Mouse (Mus musculus): Measurements from ENCODE around the gene Flywch1.

Gene Flywch1

GRCm38 (mm10) chr17:23744076-23744475 is 27.3 kb downstream of the Flywch1 start:
- no peak for DNase-seq (ENCODE audit: low read depth)

- DNase-seq (ENCODE audit: low read depth), result no peak
Observed at GRCm38 (mm10) chr17:23742941-23743340, 28.5 kb downstream of the Flywch1 start.

GRCm38 (mm10) chr17:23742210-23742793 is 29.1 kb downstream of the Flywch1 start:
- DNase-seq (ENCODE audit: low read depth), result no peak

- DNase-seq (ENCODE audit: low read depth), result no peak
Observed at GRCm38 (mm10) chr17:23741359-23742209, 29.8 kb downstream of the Flywch1 start.

GRCm38 (mm10) chr17:23740598-23741021 is 30.8 kb downstream of the Flywch1 start, which contains the start of gene Paqr4:
TSS of gene Paqr4 (minus strand) at chr17:23740867.
- DNase-seq (ENCODE audit: low read depth), result no peak

GRCm38 (mm10) chr17:23740136-23740584 is 31.2 kb downstream of the Flywch1 start:
- DNase-seq (ENCODE audit: low read depth), result peak; percentile 86

- DNase-seq (ENCODE audit: low read depth), result no peak
Observed at GRCm38 (mm10) chr17:23739202-23740135, 31.9 kb downstream of the Flywch1 start.

- DNase-seq (ENCODE audit: low read depth), result no peak
Observed at GRCm38 (mm10) chr17:23738836-23739201, 32.6 kb downstream of the Flywch1 start.

GRCm38 (mm10) chr17:23737493-23738445 is 33.6 kb downstream of the Flywch1 start:
- DNase-seq (ENCODE audit: low read depth), result peak; percentile 40

GRCm38 (mm10) chr17:23734341-23734740 is 37.1 kb downstream of the Flywch1 start:
- no peak for DNase-seq (ENCODE audit: low read depth)

GRCm38 (mm10) chr17:23730441-23730840 is 41.0 kb downstream of the Flywch1 start:
- DNase-seq (ENCODE audit: low read depth), result no peak

- peak; percentile 95 for DNase-seq (ENCODE audit: low read depth)
Observed at GRCm38 (mm10) chr17:23726758-23727142, 44.7 kb downstream of the Flywch1 start.

- peak; percentile 94 for DNase-seq (ENCODE audit: low read depth)
Observed at GRCm38 (mm10) chr17:23725999-23726757, 45.2 kb downstream of the Flywch1 start, which contains the start of gene Pkmyt1. TSS of gene Pkmyt1 (plus strand) at chr17:23726336.

- peak; percentile 70 for DNase-seq (ENCODE audit: low read depth)
Observed at GRCm38 (mm10) chr17:23725477-23725876, 45.9 kb downstream of the Flywch1 start.

GRCm38 (mm10) chr17:23722376-23723125 is 48.9 kb downstream of the Flywch1 start, which contains the start of gene 1520401A03Rik:
TSS of gene 1520401A03Rik (minus strand) at chr17:23722783.
- DNase-seq (ENCODE audit: low read depth), result no peak

GRCm38 (mm10) chr17:23721886-23722285 is 49.5 kb downstream of the Flywch1 start:
- DNase-seq (ENCODE audit: low read depth), result no peak

GRCm38 (mm10) chr17:23719455-23719854 is 51.9 kb downstream of the Flywch1 start:
- DNase-seq (ENCODE audit: low read depth), result no peak

GRCm38 (mm10) chr17:23717003-23717402 is 54.4 kb downstream of the Flywch1 start:
- DNase-seq (ENCODE audit: low read depth), result no peak

- DNase-seq (ENCODE audit: low read depth), result peak; percentile 75
Observed at GRCm38 (mm10) chr17:23706212-23706611, 65.2 kb downstream of the Flywch1 start.

All from 416B (cell line).